Mouse (Mus musculus) cerebellum, adult 18-20 months (tissue): ENCODE results near the gene E330017A01Rik.
"Not testable (repeated sequence)": the region's sequence is repeated elsewhere in the genome, so short reads cannot be mapped to it uniquely, and the experiment has no call there.

ENCODE experiments used
- DNase-seq, 2 experiments: peaks; one replicate each; pipeline ENCODE4 v3.0.0; 2021

The E330017A01Rik gene

GRCm38 (mm10) chr16:58638689-58639175, at the start of gene E330017A01Rik:
TSS of gene E330017A01Rik (minus strand) at chr16:58638739.
- no peak for DNase-seq

DNA sequence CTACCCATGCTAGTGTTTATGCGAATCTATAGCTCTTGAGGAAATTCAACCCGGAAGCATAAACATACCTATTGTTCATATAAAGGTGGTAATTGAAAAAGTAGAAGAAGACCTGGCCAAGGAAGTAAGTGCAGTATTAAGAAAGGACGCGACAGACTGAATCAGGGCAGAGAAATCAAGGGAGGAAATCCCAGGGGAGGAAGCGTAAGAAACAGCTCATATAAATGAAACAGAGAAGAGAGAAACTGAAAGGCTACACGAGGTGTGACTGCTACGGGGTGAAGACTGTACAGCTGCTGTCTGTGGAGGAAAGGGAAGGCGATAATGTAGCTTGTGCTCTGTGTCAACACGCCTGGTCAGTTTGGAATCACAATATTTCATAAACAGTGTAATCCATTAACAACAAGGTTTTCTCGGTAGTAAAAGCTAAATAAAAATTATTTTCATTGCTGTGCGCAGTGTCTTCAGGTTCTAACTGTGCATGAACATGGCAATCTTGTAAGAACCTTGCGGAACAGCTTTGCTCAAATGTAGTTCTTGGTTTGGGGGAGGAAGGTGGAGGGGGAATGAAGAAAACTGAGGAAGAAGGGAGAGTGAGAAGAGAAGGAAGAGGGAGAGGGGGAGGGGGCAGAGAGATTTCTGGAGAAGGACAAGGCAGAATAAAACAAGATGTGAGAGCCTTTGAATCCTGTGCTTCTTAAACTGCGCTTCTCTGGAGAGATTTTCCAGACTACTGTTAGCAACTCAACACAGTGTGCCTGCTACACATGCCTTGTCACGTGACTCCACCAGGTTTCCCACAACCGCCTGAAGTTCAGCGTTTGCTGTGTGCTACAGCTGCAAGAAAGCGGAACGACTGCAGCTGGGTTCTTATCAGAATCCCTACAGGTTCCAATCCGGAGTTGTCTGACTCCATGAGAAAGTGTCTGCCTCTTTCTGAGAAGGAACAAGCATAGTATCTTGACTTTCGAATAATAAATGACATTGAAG, 47.3 kb upstream of the E330017A01Rik start:
- DNase-seq = no peak

- DNase-seq = no peak
Observed at GRCm38 (mm10) chr16:58684537-58684936, 46.0 kb upstream of the E330017A01Rik start.

DNA sequence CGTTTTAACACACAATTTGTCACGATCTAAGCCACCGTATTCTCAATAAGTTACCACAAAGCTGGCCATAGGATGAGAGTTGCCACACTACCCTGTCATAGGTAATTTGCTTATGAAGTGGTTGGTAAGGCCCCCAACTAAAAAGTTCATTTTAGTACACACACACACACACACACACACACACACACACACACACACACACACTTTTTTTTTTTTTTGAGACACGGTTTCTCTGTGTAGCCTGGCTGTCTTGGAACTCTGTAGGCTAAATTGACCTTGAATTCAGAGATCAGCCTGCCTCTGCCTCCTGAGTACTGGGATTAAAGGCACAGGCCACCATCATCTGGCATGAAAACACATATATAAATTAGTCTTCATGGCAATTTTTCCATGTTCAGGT, 45.4 kb upstream of the E330017A01Rik start:
- DNase-seq = no peak

- DNase-seq = no peak
Observed at GRCm38 (mm10) chr16:58682870-58683269, 44.3 kb upstream of the E330017A01Rik start.

DNA sequence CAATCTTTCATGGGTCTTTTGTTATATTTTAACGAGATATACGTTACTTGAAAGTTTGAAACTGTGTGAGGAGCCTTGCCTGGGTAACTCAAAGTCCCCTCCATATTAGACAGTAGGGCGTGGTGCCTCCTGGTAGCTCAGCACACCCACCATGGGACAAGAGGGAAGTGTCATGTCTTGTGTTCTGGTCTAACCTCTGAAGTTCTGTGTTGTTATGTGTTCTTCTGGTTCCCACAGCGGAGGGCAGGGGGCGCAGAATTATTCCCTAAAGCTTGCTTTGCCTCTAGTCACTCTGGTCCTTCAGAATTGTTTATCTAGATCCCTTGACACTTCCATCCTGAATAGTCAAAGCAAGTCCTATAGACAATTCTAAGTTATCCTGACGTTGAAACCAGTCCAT, 43.5 kb upstream of the E330017A01Rik start:
- no peak for DNase-seq

DNA sequence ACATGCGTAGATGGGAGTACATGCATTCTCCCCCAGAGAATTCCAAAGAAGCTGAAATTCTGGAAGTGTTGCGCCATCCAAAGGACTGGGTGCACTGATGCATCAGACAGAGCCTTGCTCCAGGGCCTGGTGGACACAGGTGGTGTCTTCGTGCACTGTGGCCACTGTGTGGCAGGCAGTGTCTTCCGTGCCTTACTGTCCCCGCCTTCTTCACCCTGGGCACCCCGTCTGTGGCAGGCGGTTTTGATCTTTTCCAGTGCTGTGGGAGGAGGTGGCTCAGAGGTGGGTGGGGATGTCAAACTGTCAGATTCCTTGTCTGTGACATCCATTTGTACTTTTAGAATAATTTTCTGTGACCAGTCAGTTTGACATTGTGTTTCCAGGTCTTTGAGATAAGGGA, 40.1 kb upstream of the E330017A01Rik start:
- DNase-seq = no peak

DNA sequence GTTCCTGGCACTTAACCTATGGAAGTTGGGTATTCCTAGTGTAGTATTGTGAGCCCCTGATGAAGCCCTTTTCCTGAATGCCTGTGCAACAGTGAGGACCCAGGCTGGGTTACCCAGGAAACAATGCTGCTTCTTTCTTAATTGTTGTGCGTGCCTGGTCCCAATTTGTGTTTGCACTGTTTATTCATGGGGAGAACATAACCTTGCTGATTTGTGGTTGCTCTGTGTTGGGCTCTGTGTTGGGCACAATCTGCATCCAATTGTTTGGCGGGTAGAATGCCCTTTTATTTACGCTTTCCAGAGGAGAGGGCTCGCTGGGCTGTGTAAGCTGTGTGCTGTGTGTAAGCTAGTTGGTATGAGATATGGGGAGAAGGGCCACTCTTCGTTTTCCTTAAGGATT, 39.0 kb upstream of the E330017A01Rik start:
- DNase-seq = no peak

GRCm38 (mm10) chr16:58676633-58677032, 38.1 kb upstream of the E330017A01Rik start:
- DNase-seq = no peak

- no peak for DNase-seq
Observed at GRCm38 (mm10) chr16:58676156-58676555, 37.6 kb upstream of the E330017A01Rik start.

DNA sequence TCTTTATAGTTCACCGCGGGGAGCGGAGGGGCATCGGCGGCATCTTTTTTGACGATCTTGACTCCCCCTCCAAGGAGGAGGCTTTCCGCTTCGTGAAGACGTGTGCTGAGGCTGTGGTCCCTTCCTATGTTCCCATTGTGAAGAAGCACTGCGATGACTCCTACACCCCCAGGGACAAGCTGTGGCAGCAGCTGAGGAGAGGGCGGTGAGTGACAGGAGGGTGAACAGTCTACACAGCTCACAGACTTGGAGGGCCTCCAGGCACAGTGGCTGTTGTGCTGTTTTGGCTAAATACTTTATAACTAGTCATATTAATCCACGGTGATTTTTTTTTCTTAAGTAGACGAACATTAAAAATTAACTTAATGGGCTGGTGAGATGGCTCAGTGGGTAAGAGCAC, 36.7 kb upstream of the E330017A01Rik start:
- no peak for DNase-seq

GRCm38 (mm10) chr16:58673811-58674410, 35.4 kb upstream of the E330017A01Rik start:
- no peak for DNase-seq

DNA sequence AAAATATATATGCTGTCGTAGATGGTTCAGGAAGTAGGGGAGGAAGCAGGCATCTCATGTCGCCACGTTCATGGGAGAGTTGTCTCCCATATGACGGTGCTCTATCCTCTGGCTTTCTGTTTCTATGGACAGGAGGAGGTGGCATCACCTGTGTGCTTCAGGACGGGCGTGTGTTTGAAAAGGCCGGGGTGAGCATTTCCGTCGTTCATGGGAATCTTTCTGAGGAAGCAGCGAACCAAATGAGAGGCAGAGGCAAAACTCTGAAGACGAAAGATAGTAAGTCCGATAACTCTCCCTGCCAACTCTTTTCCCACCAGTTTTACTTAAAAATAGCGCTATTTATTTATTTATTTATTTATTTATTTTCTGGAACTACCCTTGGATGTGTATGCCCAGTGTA, 33.9 kb upstream of the E330017A01Rik start:
- DNase-seq = no peak

- DNase-seq = no peak
Observed at GRCm38 (mm10) chr16:58671212-58671985, 32.9 kb upstream of the E330017A01Rik start.

GRCm38 (mm10) chr16:58670643-58671042, 32.1 kb upstream of the E330017A01Rik start:
- DNase-seq = no peak

DNA sequence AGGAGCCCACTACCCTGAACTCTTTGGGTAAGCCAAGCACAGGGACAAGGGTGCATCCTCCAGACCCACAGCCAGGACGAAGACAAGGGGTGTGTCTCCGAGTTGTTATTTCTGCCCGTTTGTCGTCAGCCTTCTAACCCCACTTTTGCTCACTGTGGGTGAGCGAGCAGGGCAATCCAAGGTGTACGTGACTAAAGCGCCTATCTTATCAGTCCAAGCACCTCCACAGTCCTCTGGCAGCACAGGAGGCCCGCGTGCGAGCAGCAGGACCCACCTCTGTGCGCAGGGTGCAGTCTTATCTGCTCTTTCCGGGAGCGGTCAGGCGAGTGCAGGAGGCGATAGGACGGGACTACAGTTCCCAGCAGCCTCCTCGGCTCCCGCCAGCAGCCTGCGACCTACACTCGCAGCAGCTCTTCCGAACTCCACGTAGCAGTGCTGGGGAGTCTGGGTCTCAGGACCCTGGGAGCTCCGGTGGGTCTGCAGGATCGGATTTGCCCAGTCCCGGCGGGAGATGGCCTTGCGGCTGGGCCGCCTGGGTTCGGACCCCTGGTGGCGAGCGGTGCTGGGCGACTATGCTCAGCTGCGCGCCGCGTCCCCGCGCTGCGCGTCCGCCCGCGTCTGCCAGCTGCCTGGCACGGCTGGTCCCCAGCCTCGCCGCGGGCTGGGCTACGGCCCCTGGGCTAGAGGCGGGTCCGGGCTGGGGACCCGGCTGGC, 31.5 kb upstream of the E330017A01Rik start, which contains the start of gene Cpox:
Gene Cpox (plus strand): TSS at position 376 of the 714 bp plus-strand sequence.
- DNase-seq = peak; percentile 85 to 86

DNA sequence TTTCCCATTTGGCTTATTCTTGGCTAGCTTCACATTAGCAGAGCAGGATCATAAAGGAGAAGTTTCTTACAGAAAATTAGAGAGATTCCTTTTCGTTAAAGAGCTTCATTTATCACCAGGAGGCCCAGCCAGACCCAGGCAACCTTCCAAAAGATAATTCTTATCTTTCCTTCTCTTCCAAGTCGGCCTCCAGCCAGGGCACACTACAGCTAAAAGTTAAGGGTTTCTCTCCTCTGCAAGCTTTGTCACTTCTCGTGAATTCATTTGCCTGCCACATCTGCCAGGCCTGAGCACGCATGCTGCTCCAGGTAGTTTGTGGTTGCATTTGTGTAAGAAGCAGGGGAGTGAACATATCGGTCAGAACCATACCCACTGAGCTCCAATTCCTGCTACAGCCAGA, 30.7 kb upstream of the E330017A01Rik start:
- peak in 1 of 2 experiments; percentile 3 for DNase-seq

- DNase-seq = no peak
Observed at GRCm38 (mm10) chr16:58668586-58668985, 30.0 kb upstream of the E330017A01Rik start.

GRCm38 (mm10) chr16:58666681-58667080, 28.1 kb upstream of the E330017A01Rik start:
- DNase-seq = not testable (repeated sequence)

GRCm38 (mm10) chr16:58665137-58665536, 26.6 kb upstream of the E330017A01Rik start:
- DNase-seq = not testable (repeated sequence)

GRCm38 (mm10) chr16:58663816-58664215, 25.3 kb upstream of the E330017A01Rik start:
- DNase-seq = no peak

- DNase-seq = no peak
Observed at GRCm38 (mm10) chr16:58663021-58663420, 24.5 kb upstream of the E330017A01Rik start.
